Mouse (Mus musculus) T-helper 1 cell (primary cell): ENCODE results near the gene Smarca2.

ENCODE experiments used
- in situ Hi-C: fragments of 300-600 bp; cut with MboI, MseI; formaldehyde crosslinking; loops from one replicate; pipeline ENCODE4 v1.15.1; 2025; ENCODE audit warnings: high pct_unique_total_duplicates

The Smarca2 gene

GRCm38 (mm10) chr19:26683731-26684130 lies 78.9 kb downstream of the Smarca2 start:
- in situ Hi-C loops = no loop called here

- in situ Hi-C loops = no loop called here
Measured at GRCm38 (mm10) chr19:26690516-26690915, 85.7 kb downstream of the Smarca2 start.

- in situ Hi-C loops = no loop called here
Measured at GRCm38 (mm10) chr19:26697107-26697506, 92.3 kb downstream of the Smarca2 start.

GRCm38 (mm10) chr19:26704545-26705209 lies 99.8 kb downstream of the Smarca2 start:
- in situ Hi-C loops = no loop called here

GRCm38 (mm10) chr19:26706910-26707309 lies 102.1 kb downstream of the Smarca2 start:
- in situ Hi-C loops = no loop called here

GRCm38 (mm10) chr19:26709095-26709494 lies 104.2 kb downstream of the Smarca2 start:
- in situ Hi-C loops = no loop called here

GRCm38 (mm10) chr19:26711268-26711667 lies 106.4 kb downstream of the Smarca2 start:
- in situ Hi-C loops = no loop called here

- in situ Hi-C loops = no loop called here
Measured at GRCm38 (mm10) chr19:26716217-26716616, 111.4 kb downstream of the Smarca2 start.

- in situ Hi-C loops = no loop called here
Measured at GRCm38 (mm10) chr19:26718221-26718620, 113.4 kb downstream of the Smarca2 start.

- in situ Hi-C loops = no loop called here
Measured at GRCm38 (mm10) chr19:26719161-26719560, 114.3 kb downstream of the Smarca2 start.

- in situ Hi-C loops = loop anchor here (10.0 kb wide), 1 partner anchor 953 kb away; no protein-coding TSS in a partner anchor
Measured at GRCm38 (mm10) chr19:26721741-26722140, 116.9 kb downstream of the Smarca2 start.

GRCm38 (mm10) chr19:26723899-26724298 lies 119.0 kb downstream of the Smarca2 start:
- in situ Hi-C loops = loop anchor here (10.0 kb wide), 1 partner anchor 951 kb away; no protein-coding TSS in a partner anchor

GRCm38 (mm10) chr19:26724626-26725025 lies 119.8 kb downstream of the Smarca2 start:
- in situ Hi-C loops = loop anchor here (10.0 to 25.0 kb wide), 2 partner anchors 663 to 950 kb away; no protein-coding TSS in a partner anchor

- in situ Hi-C loops = loop anchor here (10.0 to 25.0 kb wide), 2 partner anchors 660 to 947 kb away; no protein-coding TSS in a partner anchor
Measured at GRCm38 (mm10) chr19:26727796-26728195, 122.9 kb downstream of the Smarca2 start.

GRCm38 (mm10) chr19:26730486-26730885 lies 125.6 kb downstream of the Smarca2 start:
- in situ Hi-C loops = loop anchor here (25.0 kb wide), 1 partner anchor 657 kb away; no protein-coding TSS in a partner anchor

GRCm38 (mm10) chr19:26731121-26731520 lies 126.3 kb downstream of the Smarca2 start:
- in situ Hi-C loops = loop anchor here (25.0 kb wide), 1 partner anchor 656 kb away; no protein-coding TSS in a partner anchor

- in situ Hi-C loops = loop anchor here (25.0 kb wide), 1 partner anchor 655 kb away; no protein-coding TSS in a partner anchor
Measured at GRCm38 (mm10) chr19:26731809-26732208, 127.0 kb downstream of the Smarca2 start.

GRCm38 (mm10) chr19:26733055-26733454 lies 128.2 kb downstream of the Smarca2 start:
- in situ Hi-C loops = loop anchor here (25.0 kb wide), 1 partner anchor 654 kb away; no protein-coding TSS in a partner anchor

- in situ Hi-C loops = loop anchor here (25.0 kb wide), 1 partner anchor 654 kb away; no protein-coding TSS in a partner anchor
Measured at GRCm38 (mm10) chr19:26733546-26734100, 128.8 kb downstream of the Smarca2 start.

GRCm38 (mm10) chr19:26734704-26735109 lies 129.9 kb downstream of the Smarca2 start:
- in situ Hi-C loops = loop anchor here (25.0 kb wide), 1 partner anchor 653 kb away; no protein-coding TSS in a partner anchor

GRCm38 (mm10) chr19:26745021-26745420 lies 140.2 kb downstream of the Smarca2 start:
- in situ Hi-C loops = loop anchor here (10.0 to 25.0 kb wide), 2 partner anchors 130 to 642 kb away; no protein-coding TSS in a partner anchor

GRCm38 (mm10) chr19:26745567-26745966 lies 140.7 kb downstream of the Smarca2 start:
- in situ Hi-C loops = loop anchor here (10.0 to 25.0 kb wide), 2 partner anchors 131 to 642 kb away; no protein-coding TSS in a partner anchor
